Mouse (Mus musculus): ENCODE data around the gene Cyb5r3. TPM values are rescaled to one million over a fixed set of nuclear protein-coding genes. Genes with fewer than 3 reads are reported as not detected.
A peak's percentile ranks its signal among the peaks of the same experiment; 100 is the strongest.

Cyb5r3 gene
- 100 to 1,000 TPM; 201 to 210 TPM for total RNA-seq (2021)
- long read RNA-seq, experiment 1, transcript Cyb5r3-201 (9 exons, 2,422 nt): major isoform, 345 of 389 reads
- long read RNA-seq, experiment 1, partial matches to known transcripts: 11 of 389 reads
- long read RNA-seq, experiment 1, other reads (novel, unspliced or antisense): 29 of 389 reads
- long read RNA-seq, experiment 2, transcript Cyb5r3-201 (9 exons, 2,422 nt): major isoform, 226 of 268 reads
- long read RNA-seq, experiment 2, partial matches to known transcripts: 15 of 268 reads
- long read RNA-seq, experiment 2, other reads (novel, unspliced or antisense): 25 of 268 reads

DNA sequence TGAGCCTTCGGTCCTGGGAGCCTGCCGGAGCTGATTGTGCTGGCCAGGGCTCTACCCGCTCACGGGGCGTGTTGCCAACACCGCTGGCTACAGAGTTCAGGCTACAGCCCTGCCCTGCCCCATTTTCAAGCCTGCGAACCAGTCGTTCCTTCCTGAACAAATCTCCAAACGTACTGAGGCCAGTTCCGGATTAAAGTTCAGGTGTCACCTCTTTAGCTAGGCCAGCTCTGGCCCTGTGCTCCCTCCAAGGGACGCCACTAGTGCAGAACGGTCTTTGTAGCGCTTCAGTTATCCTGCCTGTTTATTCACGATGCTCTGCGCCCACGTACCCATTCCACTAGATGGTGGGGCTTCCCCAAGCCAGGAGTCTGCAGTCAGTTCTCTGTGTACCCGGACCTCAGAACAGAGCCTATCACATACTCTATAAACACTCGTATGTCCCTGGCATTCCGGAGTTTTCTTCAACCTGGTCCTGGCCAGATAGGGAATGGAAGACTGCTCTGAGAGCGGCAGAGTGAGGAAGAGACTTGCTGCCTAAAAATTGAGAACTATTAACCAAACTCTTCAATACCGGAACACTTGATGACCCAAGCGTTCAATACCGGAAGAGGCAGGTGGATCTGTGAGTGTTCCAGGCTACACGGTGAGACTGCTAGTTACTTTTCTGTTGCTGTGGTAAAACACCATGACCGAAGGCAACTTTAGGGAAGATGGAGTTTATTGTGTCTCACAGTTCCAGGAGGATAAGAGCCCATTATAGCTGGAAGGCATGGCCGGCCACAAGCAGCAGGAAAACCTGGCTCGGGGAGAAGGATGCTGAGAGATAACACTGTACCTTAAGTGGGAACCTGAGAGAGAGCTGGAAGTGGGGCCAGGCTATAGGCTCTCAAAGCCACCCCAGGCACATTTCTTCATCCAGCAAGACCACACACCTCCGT is at the start of gene Cyb5r3:
Gene Cyb5r3 (minus strand): TSS at position 101 of the 938 bp plus-strand sequence.
- no peak for DNase-seq (ENCODE audit: low spot score in 2 of 2)

GRCm38 (mm10) chr15:83221721-83222120 is 49.3 kb upstream of the Cyb5r3 start:
- no peak for DNase-seq (ENCODE audit: low spot score in 2 of 2)

DNA sequence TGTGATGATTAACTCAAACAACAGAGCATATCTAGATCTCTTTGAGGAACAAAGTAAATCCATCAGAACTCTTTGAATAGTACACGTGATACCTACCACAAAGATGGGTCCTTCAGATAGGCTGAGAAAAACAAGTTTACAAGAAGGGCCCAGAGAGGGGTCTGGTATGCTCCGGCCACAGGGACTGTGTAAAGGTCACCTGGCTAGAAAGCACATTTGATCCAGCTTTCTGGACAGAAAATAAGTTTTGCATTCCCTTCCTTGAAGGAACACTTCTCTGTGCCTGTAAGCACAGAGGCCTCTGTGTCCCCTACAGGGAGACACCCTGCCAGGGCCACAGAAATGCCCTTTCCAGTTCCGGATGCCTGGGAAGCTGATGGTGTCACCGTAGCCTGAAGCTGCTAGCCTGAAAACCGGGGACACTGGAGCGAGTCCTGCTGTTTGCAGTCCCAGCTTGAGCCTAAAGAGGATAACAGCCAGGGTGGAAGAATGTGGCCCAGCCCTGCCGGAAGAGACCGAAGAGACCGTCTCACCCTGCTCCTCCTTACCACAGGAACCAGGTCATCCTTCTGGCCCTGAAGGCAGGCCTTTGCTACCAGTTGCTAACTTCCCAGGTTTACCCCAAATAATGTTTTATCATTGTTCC is 48.1 kb upstream of the Cyb5r3 start:
- no peak for DNase-seq (ENCODE audit: low spot score in 2 of 2)

GRCm38 (mm10) chr15:83215322-83216216 is 43.2 kb upstream of the Cyb5r3 start:
- DNase-seq (ENCODE audit: low spot score in 2 of 2): no peak

- peak in 1 of 2 experiments; percentile 45 for DNase-seq (ENCODE audit: low spot score in 2 of 2)
These were observed 37.8 kb upstream of the Cyb5r3 start for GRCm38 (mm10) chr15:83210229-83210628.

- DNase-seq (ENCODE audit: low spot score in 2 of 2): no peak
These were observed 37.3 kb upstream of the Cyb5r3 start for GRCm38 (mm10) chr15:83209719-83210118.

DNA sequence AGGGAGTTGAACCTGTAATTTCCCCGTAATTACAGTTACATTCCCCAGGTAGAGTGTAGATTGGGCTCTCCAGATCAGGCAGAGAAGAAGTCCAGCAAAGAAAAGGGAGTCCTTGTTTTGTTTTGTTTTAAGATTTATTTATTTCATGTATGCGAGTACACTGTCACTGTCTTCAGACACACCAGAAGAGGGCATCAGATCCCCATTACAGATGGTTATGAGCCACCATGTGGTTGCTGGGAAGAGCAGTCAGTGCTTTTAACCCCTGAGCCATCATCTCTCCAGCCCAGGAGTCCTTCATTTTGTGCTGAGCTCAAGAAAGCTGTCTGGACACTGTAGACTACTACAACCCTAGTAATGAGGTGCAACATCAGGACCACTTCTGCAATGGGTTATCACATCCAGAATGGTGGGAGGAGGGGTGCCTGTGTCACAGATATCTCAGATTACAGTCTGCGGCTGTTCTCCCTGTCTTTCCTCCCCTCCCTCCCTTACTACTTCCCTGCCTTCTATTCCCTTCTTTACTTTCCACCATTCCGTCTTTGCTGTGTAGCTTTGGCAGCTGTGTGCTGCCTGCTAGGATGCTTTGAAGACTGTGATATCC is 36.8 kb upstream of the Cyb5r3 start:
- DNase-seq (ENCODE audit: low spot score in 2 of 2): no peak

- no peak for DNase-seq (ENCODE audit: low spot score in 2 of 2)
These were observed 32.5 kb upstream of the Cyb5r3 start for GRCm38 (mm10) chr15:83204731-83205451.

- DNase-seq (ENCODE audit: low spot score in 2 of 2): no peak
These were observed 30.0 kb upstream of the Cyb5r3 start for GRCm38 (mm10) chr15:83202412-83202811.

GRCm38 (mm10) chr15:83193413-83193812 is 21.0 kb upstream of the Cyb5r3 start:
- DNase-seq (ENCODE audit: low spot score in 2 of 2): no peak

DNA sequence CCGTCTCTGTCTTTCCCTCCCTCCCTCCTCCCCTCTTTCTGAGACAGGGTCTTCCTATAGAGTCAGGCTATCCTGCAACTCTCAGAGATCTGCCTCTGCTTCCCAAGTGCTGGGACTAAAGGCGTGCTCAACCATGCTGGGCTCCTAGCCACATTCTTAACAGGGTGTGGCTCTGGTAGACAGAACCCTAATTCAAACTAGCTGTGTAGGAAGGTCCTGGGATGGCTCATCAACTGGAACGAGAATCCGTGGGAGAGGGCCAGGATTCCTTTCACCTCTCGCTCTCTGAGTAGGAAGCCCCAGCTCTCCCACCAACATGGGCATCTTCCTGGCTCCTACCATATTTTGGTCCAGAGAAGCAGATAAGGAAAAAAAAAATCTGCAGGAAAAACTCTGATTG is 10.0 kb upstream of the Cyb5r3 start:
- no peak for DNase-seq (ENCODE audit: low spot score in 2 of 2)

- no peak for DNase-seq (ENCODE audit: low spot score in 2 of 2)
These were observed 9.5 kb upstream of the Cyb5r3 start for GRCm38 (mm10) chr15:83181800-83182330.

DNA sequence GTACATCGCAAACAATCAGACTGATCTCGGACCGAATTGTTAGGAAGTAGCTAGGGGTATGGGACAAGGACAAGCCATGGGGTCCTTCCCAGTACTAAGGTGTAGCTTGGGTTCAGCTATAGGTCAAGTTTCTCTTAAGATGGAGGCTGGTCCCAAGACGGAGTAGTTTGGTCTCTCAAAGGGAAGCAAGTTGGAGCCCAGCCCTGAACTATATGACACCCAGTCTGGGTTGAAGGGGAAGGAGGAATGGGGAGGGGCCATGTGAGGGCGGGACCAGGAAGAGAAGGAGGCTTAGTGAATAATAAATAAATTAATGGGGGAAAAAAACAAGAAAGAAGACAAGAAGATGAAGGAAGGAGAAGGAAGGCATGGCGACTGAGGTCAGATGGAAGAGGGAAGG is 7.6 kb upstream of the Cyb5r3 start:
- no peak for DNase-seq (ENCODE audit: low spot score in 2 of 2)

- no peak for DNase-seq (ENCODE audit: low spot score in 2 of 2)
These were observed 4.3 kb upstream of the Cyb5r3 start for GRCm38 (mm10) chr15:83176653-83177052.

- DNase-seq (ENCODE audit: low spot score in 2 of 2): no peak
These were observed 1.8 kb upstream of the Cyb5r3 start for GRCm38 (mm10) chr15:83173914-83174884.

DNA sequence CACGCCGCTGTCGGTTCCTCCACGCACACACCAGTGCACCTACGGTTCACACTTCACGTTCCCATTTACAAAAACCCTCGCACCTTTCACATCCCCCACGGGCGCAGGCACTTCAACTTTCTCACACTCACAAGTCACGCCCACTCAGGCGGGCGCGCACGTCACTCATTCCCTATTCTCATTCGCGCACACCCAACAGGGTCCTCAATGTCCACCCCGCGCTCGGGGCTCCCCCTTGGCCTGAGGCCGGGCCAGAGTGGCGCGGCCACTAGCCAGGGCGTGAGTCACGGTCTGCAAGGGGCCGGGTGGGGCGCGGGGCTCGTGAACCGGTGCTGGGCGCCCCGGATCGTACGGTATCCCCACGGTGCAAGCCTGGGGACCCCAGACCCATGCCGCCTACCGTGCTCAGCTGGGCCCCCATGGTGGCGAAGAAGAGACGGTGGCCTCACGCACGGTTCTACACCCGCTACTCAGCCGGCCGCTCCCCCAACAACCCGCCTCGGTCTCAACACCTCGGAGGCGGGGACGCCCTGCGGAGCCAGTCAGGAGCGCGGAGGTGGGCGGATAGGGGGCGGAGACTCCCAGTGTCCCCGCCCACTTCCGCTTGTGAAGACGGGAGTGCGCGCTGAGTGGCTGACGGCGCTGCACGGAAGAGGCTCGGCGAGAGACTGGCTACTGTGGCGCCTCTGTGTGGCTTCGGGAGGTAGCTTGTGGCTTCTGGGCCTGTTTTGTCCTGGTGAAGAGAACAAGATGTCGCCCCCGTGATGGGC is 495 bp downstream of the Cyb5r3 start:
- DNase-seq (ENCODE audit: low spot score in 2 of 2): peak; percentile 90 to 94

DNA sequence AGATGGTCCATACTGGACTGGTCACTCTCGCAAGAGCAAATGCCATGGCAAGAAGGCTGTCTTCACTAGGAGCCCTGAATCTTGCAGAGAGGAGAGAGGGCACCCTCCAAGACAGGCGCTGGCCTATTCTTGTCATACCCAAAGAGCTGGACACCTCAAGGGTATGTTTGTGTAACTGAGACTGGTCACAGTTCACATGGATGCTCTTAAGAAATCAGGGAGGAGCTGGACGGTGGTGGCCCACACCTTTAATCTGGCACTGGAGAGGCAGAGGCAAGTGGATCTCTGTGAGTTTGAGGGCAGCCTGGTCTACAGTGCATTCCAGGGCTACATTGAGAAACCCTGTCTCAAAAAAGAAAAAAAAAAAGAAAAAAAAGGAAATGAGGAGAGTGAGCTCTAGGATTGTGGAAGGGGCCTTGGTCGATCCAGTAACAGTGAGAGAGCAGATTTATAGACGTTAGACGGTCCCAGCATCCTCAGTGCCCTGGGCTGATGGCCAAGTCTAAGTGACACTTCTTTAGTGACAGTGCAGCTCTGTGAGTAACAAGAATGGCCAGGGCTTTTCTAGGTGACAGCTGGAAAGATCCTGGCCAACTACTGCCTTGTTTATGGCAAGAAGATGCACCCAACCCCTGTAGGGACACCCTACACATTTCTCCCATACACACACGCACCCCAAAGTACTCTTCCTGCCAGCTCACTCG is 1.3 kb downstream of the Cyb5r3 start:
- DNase-seq (ENCODE audit: low spot score in 2 of 2): no peak

All from adrenal gland, postnatal 4 days (tissue).